Mouse (Mus musculus) midbrain, embryonic 13.5 days (tissue): Measurements from ENCODE around the gene Zdhhc8. TPM values are rescaled to one million over a fixed set of nuclear protein-coding genes. Genes with fewer than 3 reads are reported as not detected.
A peak's percentile ranks its signal among the peaks of the same experiment; 100 is the strongest.

ENCODE experiments used
- microRNA counts: library from miRNA; unstranded; fragments of <30 nt; microRNA quantifications from one replicate; lab custom pipeline; 2016
- microRNA-seq: library from miRNA; unstranded; fragments of <30 nt; microRNA quantifications from one replicate; pipeline ENCODE4, GENCODE M21; 2016
- polyA plus RNA-seq: library from polyadenylated mRNA; unstranded; fragments of >200 nt; fragmentation: Nextera tagmentation; extraction: Ambion mirVana; gene quantifications from 2 replicates; pipeline ENCODE4 v1.2.1, GENCODE M21; 2015

The Zdhhc8 gene
- polyA plus RNA-seq, 1 experiment from 2014 or later, result 11.9 TPM

MicroRNAs encoded within 50 kb of the gene (microRNA counts, 519-probe panel; counts per million panel counts)
- 1,504 counts per million, percentile 58 among the panel's probes with 10 or more counts for microRNA mmu-miR-1306 (lab: Ali Mortazavi, UCI)

Small RNA genes lying within 50 kb of the gene (microRNA-seq; reads per million reads assigned to microRNA genes)
- gene Gm24572 (not detected), gene Mir1306 (310 reads per million, percentile 65 among the genes with 10 or more reads in this experiment)

Other genes starting within 250 kb of the Zdhhc8 start
- 173 and 179 TPM in 2 replicates for gene Dgcr6, start 182.3 kb downstream of the Zdhhc8 start, polyA plus RNA-seq
- gene Prodh, start 144.9 kb downstream of the Zdhhc8 start, polyA plus RNA-seq, result 4.9 and 5.2 TPM in 2 replicates
- gene Rtn4r, start 107.5 kb downstream of the Zdhhc8 start, polyA plus RNA-seq, result 10.4 and 13.4 TPM in 2 replicates
- gene Ccdc188, start 17.3 kb downstream of the Zdhhc8 start, polyA plus RNA-seq, result 0.09 TPM in 1 of 2 replicates, not detected in the other
- 100 and 115 TPM in 2 replicates for gene Trmt2a, start 13.5 kb upstream of the Zdhhc8 start, polyA plus RNA-seq
- gene Ranbp1, start 13.6 kb upstream of the Zdhhc8 start, polyA plus RNA-seq, result 519 and 564 TPM in 2 replicates
- not detected in 2 replicates for gene Gm49776, start 23.2 kb upstream of the Zdhhc8 start, polyA plus RNA-seq
- 36.3 and 39.7 TPM in 2 replicates for gene Dgcr8, start 54.1 kb upstream of the Zdhhc8 start, polyA plus RNA-seq
- 63.1 and 66.5 TPM in 2 replicates for gene Tango2, start 113.0 kb upstream of the Zdhhc8 start, polyA plus RNA-seq
- 109 and 111 TPM in 2 replicates for gene Arvcf, start 113.0 kb upstream of the Zdhhc8 start, polyA plus RNA-seq
- 25.9 and 28.6 TPM in 2 replicates for gene Txnrd2, start 191.2 kb upstream of the Zdhhc8 start, polyA plus RNA-seq
- 75.7 and 78.8 TPM in 2 replicates for gene Comt, start 191.7 kb upstream of the Zdhhc8 start, polyA plus RNA-seq